Mouse (Mus musculus) MEL-GATA-1-ER (cell line): ENCODE results near the gene Ccdc91.

ENCODE experiments used
- DNase-seq: peaks from one replicate; pipeline ENCODE4 v3.0.0-alpha.2; 2012; ENCODE audit warnings: low read depth; ENCODE audit errors: extremely low read depth

Gene Ccdc91

DNA sequence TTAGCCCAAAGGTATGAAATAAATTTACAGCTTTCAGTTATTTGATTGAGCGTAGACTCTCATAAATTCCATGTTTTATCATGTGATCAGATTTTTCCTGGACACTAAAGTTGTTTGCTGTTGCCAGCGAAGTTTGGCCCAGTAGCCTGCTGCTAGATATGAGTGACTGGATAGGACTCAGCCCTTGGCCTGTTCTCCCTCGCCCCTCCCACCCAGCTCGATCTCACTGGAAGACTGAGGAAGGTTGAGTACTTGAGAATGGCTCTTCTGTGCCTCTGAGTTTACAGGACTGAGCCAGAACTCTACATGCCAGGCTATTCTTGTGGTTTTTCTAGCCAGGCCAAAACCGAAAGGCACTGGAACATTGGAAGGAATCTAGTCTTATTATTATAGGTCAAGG, 93.6 kb downstream of the Ccdc91 start:
- DNase-seq = no peak

DNA sequence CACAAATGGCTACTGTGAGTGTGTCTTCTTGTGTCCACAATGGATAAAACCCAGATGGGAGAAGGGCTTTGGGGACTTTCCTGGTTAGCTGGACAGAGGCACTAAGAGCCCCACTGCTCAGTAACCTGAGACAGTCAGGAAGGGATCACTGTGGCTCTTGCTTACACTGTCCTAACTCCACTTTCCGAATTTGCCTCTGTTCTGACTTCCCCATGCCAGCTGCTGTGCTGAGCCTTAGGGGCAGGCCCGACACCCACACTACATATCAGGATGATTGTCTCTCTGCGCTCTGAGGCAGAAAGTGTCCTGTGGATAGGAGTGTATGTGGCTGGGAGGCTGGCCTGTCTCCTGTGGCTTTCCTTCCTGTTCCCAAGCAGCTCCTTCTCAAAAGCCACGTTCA, 97.5 kb downstream of the Ccdc91 start:
- DNase-seq = no peak

DNA sequence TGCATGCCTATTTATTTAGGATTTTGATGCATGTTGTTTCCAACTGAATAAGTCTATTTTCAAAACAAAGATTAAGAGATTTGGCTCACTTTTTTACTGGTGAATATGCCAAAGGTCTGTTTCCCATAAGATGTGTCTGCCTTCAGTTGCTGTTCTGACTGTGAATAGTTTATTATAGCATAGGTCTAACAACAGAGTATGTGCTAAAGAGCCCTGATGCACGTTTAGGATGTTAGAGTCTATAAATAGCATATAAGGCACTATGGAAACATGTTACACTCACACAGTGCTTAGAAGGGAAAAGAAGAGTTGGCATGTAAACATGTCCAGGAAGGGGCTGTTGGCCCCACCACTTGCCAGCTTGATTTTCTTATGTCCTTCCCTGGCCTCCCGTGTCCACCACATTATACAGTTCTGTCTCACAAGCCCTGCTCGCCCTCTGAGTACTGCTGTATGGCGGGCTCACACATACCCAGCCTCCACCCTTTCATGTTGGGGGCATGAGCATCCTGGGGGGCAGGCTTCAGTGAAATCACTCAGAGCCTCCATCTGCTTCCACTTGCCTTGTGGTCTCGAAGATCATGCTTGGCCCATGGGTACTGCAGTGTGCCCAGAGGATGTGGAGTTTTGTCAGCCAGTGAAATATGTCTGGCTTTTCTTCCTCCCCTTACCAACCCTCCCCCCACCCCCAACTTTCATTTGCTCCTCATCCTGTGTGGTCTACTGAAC, 99.0 kb downstream of the Ccdc91 start:
- DNase-seq = no peak

DNA sequence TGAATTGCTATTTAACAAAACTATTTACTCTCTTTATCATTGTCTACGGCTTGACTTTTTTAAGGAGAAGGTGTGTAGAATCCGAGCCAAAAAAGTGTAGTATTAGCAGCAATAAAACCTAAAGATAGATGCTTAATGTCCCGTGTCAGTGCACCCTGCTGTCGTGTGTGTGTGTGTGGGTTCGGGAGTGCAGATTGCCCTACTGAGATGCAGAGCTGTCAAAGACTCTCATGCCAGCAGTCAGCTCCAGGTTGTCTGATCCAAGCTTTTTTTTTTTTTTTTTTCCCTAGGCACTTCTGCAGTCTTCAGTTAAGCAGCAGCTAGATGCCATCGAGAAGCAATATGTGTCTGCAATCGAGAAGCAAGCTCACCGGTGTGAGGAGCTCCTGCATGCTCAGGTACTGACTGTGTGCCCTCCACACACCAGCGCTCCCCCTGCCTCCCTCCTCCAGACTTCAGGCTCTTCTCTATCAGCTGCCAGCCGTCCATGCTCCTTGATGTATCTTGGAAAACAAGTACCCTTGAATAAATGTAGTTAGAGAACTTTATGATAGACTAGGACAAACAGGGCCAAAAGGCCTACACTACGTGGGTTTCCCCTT, 99.7 kb downstream of the Ccdc91 start:
- DNase-seq = no peak

DNA sequence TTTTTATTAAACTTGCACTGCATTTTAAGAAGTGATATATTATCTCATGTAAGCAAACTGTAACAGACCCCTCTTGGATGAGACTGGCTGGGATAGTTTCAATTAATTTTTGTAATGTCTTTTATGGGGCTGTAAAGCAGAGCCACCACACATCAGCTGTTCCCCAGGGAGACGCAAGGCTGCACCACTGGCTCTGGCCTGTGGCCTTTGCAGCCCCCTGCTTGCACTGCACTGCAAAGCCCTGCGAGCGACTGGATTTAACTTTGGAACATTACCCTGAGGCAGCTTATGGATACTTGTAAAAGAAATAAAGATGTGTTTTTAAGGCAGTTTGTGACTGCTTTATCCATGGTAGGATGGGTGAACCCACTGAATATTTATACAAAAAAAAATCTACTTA, 112.0 kb downstream of the Ccdc91 start:
- no peak for DNase-seq

DNA sequence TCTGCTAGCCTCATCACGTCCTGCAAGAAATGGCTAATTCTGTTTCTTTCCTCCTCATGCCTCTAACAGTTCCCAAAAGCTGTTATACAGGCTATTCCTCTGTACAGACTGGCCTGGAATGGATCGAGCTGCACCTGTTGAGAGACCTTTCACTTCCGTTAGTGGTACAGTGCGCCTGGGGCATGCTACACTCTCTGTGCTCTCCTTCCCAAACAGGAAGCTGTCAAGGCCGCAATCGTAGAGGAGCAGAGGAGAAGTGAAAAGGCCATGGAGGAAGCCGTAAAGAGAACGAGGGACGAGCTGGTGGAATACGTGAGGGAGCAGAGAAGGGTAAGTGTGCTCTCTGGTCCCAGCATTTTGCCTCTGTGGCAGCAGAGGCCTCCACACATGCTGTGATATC, 131.0 kb downstream of the Ccdc91 start:
- DNase-seq = no peak

DNA sequence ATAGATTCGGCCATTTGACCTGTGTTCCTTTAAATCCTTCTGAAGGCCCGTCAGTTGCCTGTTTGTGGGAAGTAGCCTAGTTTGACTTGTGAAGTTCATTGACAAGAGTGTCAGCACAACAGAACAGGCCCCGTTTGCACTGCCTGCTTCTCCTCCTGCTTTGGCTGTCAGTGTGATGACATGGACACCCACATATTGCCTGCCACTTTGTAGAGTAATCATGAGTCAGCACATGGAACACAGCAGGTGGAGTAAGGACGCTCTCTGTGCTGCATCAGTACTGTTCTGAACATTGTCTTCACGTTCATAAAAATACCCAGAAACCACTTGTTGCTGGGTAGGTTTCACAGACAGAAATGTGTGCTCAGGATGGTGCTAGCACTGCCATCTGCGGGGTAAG, 132.0 kb downstream of the Ccdc91 start:
- DNase-seq = no peak

DNA sequence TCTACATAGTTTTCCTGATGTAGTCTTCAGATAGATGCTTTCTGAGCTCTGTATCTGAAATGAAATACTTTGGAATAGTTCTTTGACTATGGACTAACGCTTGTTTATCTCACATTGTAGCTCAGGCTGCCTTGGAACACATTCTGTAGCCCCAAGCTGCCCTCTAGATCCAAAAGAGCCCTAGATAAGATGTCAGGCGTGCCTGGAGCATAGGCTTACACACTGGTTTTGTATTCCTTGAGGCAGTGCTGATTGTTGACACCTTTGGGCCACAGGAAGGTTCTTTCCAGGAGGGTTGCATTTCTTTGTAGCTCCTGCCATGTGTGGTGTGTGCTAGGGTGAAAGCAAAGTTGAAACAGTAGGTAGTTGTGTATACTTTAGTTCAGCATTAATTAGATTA, 139.7 kb downstream of the Ccdc91 start:
- no peak for DNase-seq

DNA sequence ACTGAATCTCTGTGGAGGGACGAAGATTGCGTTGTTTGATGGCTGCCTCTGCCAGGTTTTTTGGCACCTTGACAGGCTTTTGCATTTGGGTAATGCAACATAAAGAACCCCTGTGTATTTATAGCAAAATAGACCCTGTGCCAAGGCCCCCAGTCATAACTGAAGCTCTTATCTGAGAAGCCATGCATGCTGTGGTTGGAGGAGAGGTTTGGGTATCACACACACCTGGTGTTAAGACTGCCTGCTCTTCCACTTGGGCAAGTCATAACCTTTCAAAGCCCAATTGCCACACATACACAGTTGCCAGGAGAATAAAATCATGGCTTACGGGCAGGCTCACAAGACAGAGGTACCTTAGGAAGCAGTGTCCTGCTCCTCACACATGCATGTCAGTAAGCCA, 147.5 kb downstream of the Ccdc91 start:
- no peak for DNase-seq

DNA sequence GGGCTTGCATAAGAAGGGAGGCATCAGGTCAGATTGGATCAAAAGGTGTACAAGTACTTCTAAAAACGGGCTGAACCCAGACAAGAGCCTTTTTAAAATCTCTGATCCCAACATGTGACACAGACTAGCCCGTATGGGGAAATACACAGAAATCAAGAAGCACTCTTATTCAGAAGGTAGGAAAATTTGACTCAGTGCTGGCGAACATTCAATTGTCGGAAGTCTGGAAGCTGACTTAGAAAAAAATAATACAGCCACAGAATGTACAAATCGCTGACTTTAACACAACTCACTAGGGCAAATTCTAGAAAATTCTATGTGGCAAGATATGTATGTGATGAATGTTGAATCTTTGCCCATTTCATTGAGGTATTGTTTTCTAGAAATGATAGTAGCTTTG, 160.8 kb downstream of the Ccdc91 start:
- DNase-seq = no peak

DNA sequence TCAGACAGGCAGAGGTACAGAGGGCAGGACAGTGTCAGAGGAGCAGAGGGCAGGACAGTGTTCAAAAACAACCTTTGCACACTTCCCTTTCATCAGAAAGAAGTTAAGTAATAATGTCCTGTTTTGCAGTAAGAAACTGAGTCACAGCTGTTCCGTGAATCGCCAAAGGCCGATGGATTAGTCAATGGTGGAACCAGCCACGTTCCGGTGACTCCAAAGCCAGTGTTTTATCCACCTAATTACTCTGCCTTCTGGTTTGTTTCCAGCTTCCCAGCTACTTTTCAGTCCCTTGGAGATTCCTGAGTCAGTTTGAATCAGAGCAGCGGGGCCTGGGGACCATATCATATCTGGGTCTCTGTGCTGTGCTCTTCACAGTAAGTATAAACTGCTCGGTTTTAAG, 168.2 kb downstream of the Ccdc91 start:
- DNase-seq = no peak

DNA sequence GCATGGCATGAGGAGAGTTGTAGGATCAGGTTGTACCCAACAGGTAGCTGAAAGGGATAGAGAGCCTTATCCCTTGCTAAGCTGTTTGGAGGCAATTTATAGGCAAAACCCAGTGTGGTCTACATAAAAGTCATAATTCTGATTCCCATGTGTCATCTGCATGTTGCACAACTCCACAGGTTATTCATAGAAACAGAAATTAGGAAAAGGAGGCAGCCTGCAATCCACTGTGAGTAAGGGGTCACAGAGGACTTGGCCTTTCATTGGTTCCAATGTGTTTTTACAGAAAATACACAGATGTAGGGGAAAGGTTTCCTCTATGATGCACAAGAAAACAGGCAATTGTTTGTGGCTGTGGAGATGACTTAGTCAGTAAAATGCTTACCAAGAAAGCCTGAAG, 168.8 kb downstream of the Ccdc91 start:
- no peak for DNase-seq

DNA sequence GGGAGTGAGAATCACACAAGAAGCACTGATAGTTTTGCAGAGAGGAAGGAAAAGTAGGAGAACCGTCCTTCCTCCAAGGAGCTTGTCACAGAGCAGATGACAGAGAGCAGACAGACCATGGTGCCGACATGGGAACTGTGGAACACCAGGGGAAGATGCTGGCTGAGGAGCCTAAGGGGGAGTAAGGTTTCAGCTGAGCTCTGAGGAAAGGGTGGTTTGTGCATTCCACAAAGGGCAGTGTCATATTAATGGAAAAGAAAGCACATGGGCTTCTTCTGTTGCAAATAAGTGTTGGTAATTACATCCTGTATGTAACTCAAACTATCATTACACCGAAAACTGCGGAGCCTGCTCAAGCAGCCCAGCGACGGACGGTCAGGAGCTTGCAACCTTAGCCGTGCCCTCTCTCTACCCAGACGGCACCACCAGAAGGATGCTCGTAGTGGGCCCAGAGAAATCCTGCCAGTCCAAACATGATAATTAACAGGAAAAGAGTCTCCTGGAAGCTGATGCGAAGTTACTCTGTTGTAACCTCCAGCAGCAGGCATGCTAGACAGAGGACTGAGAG, 170.9 kb downstream of the Ccdc91 start:
- DNase-seq = no peak

DNA sequence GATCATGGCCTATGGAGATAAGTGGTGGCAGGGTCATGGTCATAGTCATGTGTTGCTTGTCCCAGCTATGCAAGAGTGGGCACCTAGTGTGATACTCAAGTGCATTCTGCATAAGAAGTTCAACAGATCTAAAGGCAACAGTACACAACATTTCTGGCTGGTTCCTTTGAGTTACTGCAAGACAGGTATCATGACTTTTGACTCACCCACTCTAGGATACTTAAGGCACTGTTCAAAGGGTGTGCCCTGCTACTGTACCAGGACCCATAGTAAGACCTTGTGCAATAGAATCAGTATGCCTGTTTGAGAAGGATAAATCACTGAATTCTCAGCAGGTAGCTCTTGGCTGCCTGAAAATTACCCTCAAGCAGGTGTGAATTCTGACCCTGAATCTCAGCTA, 182.4 kb downstream of the Ccdc91 start:
- no peak for DNase-seq

DNA sequence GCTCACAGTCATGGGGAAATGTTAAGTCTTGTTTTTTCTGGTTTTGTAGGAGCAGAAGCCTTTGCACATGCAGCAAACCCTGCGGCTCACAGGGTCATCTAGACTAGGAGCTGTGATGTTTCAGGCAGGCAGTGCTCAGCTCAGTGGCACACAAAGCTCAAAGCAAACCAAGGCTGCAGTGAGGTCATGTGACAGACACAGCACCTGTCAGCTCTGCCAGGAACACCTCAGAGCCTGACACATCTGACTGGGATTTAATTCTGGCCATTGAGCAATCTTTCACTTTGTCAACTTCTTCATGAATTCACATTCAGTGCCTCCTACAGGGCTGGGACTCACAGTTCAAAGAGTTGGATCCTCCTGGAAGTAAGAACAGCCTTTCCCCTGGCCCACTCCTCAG, 185.1 kb downstream of the Ccdc91 start:
- DNase-seq = no peak

DNA sequence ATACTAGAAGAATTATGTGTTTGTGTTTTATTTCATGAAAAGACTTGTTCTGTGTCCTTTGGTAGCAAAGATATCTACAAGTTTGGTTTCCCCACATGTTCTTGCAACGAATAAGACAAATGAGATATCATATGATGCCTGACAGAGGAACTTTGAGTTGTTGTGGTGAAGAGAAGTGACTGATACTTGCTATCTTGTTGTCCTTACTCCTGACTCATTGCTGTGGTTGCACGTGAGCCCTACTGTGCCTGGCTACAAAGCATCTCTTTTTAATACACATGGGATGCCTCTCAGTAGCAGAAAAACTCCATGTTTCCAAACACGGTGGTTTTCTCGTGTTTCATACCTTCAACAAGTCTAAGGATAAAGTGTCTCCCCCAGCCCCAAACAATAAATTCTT, 186.2 kb downstream of the Ccdc91 start:
- DNase-seq = no peak

DNA sequence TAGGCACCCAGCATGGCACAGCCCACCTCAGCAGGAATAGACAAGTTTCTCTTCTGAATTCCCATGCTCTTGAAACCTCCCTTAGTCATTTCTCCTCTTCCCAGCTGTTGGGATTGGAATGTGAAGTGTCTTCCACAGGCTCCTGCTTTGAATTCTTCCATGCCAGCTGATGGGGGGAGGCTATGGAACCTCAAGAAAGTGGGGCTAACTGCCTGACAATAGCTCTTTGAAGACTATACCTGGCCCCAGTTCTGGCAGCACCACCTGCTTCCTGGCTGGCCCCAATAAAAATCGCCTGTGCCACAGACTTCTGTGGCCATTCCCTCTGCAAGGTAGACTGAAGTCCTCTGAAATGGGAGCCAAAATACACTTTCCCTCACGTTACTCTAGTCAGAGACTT, 187.0 kb downstream of the Ccdc91 start:
- no peak for DNase-seq

DNA sequence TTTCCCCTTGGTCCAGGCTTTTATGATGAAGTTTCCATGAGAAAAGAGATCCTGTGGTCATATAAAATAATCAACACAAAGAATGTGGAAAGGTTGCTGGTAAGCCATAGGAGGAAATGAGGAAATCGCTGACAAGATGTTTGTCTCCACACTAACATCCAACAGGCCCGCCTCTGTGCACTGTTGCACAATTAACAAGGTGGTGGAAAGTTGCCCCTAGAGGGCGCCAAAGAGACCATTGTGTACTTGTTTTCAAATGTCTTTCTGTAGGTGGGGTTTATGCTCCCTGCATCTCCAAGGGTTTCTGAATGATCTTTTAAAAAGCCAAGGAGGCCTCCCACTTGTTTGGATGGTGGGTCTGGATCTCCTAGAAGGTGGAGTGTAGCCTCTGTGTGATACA, 188.7 kb downstream of the Ccdc91 start:
- DNase-seq = no peak

DNA sequence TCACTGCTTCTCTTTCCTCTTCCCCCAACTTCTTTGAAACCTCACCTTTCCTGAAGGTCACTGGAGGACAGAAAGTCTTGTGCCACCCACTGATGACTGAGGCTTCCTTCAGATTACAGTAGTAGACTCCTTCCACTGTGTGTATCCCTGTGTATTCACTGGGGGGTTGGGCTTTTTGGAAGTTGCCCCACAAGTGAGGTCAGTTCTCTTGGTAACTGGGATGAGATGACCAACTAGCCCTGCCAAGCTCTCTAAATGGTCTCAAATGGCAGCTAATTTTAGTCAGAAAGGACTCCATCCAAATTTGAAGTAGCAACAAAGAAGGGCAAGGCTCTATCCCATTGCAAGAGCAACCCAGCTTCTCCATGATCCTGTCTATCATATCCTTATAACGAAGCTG, 195.7 kb downstream of the Ccdc91 start:
- no peak for DNase-seq

DNA sequence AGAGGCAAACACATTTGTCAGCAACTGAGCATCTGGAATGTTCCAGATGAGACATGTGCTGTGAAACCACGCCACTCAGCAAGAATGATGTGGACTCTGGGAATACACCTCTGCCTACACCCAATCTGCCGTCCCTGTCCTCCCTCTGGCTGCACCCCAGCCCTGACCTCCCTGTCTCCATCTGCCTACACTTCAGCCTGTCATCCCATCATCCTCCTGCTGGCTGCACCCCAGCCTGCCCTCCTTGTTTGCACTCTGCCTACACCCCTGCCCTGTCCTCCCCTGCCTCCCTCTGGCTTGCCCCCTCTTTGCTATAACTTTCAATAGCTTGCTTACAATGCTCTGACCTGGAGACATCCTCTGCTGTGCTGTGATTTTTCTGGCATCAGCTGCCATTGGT, 196.9 kb downstream of the Ccdc91 start:
- DNase-seq = no peak

DNA sequence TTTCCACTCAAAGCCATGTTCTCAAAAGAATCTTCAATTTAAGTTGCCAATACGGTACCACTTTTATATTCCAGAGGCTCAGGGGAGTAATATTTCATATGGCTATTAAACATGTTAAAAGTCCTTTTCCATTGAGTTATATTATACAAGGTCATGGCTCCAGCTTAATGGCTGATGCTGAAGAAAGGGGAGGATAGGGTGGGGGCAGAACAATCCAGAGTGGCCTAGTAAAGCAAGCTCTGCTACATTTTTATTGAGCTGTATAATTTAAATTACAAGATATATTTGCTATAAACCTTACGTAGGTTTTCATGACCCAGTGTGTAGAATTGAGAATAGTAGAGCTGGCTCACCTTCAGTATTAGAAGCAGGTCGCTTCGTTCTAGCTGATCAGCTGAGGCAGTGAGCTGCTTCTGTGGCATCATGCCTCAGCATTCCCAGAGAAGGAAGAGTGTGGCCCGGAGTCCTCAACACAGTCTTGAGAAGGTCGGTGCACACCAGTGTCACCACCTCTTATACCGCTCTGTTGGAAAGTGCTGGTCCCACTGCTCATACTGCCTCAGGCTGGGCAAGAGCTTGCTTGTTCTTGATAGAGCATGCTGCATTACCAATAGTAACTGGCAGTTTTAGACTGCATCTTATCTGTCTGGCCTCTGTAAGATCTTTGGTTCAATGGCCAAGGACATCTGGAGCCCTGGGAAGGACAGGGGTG, 199.6 kb downstream of the Ccdc91 start:
- no peak for DNase-seq

DNA sequence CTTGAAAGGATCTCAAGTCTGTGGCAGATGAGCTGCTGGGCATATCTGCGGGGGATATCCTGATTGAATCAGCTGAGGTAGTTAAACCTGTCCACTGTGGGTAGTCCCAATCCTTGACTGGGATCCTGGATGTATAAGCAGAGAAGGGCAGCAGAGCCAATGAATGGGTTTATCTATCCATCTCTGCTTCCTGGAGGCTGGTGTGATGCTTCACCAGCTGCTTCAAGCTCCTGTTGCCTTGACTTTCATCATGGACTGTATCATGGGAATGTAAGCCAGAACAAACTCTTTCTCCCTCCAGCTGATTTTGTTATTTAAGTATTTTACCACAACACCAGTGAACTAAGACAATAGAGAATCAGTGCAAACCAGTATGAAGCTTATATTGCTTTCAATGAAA, 200.6 kb downstream of the Ccdc91 start:
- no peak for DNase-seq
